Mouse (Mus musculus) ES-E14 (cell line): ENCODE measurements around the gene Gm9999.

ENCODE experiments used
- CHD2 ChIP-seq: IDR thresholded peaks from 2 replicates; pipeline ENCODE4 v1.6.1; 2014; ENCODE audit warnings: mild to moderate bottlenecking, low read depth, low read length, inconsistent platforms
- HCFC1 ChIP-seq: IDR thresholded peaks from 2 replicates; pipeline ENCODE4 v1.6.1; 2012; ENCODE audit warnings: low read length, inconsistent platforms, borderline replicate concordance; ENCODE audit not compliant: insufficient read depth
- ZC3H11A ChIP-seq: IDR thresholded peaks from 2 replicates; pipeline ENCODE4 v1.6.1; 2012; ENCODE audit warnings: low read depth, mild to moderate bottlenecking, inconsistent platforms, low read length, borderline replicate concordance
- ZNF384 ChIP-seq: IDR thresholded peaks from 2 replicates; pipeline ENCODE4 v1.6.1; 2012; ENCODE audit warnings: low read depth, low read length, inconsistent platforms

DNA sequence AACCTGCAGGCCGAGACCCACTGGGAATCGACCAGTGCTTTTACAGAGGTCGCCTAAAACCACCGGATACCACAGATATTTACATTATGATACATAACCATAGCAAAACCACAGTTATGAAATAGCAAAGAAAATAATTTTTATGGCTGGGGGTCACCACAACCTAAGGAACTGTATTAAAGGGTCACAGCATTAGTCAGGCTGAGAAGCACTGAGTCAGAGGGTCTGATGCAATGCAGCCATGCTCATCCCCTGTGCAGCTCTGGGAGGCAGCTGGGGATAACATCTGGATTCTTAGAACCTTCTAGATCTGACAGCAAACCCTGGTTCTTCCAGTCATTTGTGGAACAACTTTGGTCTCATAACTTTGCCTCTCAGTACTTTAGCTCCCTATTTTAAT, 48.0 kb downstream of the Gm9999 start:
- TF ChIP-seq HCFC1 = no peak
- TF ChIP-seq CHD2 = no peak
- no peak for TF ChIP-seq ZNF384
- TF ChIP-seq ZC3H11A = no peak
